Mouse (Mus musculus): ENCODE measurements around the gene Klc3.

GRCm38 (mm10) chr7:19350221-19350620 lies 53.7 kb downstream of the Klc3 start:
- TF ChIP-seq POLR2A (IDR thresholded peaks at IDR 0.05; ENCODE audit: control insufficient read depth in 1 of 2, insufficient read depth in 1 of 2, low read depth in 1 of 2, low read length in 2 of 2, poor library complexity in 1 of 2): no peak
- no peak for TF ChIP-seq NELFE (IDR thresholded peaks at IDR 0.05; ENCODE audit: low read depth, low read length)
- no peak for TF ChIP-seq TCF12 (IDR thresholded peaks at IDR 0.05; ENCODE audit: low read depth, low read length)
- TF ChIP-seq CTCF (IDR thresholded peaks at IDR 0.05 in 2 of 3, conservative IDR thresholded peaks at IDR 0.05 in 1 of 3; ENCODE audit: control insufficient read depth in 1 of 3, insufficient read depth in 1 of 3, low read depth in 2 of 3, low read length in 3 of 3, poor library complexity in 1 of 3, severe bottlenecking in 1 of 3): no peak
- TF ChIP-seq USF1 (IDR thresholded peaks at IDR 0.05; ENCODE audit: low read depth, low read length): no peak
- no peak for TF ChIP-seq CHD1 (IDR thresholded peaks at IDR 0.05; ENCODE audit: low read depth, low read length)
- TF ChIP-seq KAT2A (conservative IDR thresholded peaks at IDR 0.05; ENCODE audit: low read depth, low read length): no peak
- TF ChIP-seq ZMIZ1 (IDR thresholded peaks at IDR 0.05; ENCODE audit: low read depth, low read length): no peak
- TF ChIP-seq EP300 (IDR thresholded peaks at IDR 0.05; ENCODE audit: low read depth in 1 of 2, low read length in 2 of 2): no peak
- no peak for TF ChIP-seq MXI1 (IDR thresholded peaks at IDR 0.05; ENCODE audit: low read depth, low read length)

Measured in MEL (cell line).